Mouse (Mus musculus) spleen, adult 2 months (tissue): ENCODE results near the gene Trim46.

ENCODE experiments used
- CTCF ChIP-seq: fragments of 200-500 bp; IDR thresholded peaks from 2 replicates; pipeline ENCODE4 v1.5.1; 2011; ENCODE audit warnings: mild to moderate bottlenecking, inconsistent platforms; ENCODE audit not compliant: insufficient read depth, insufficient read length, insufficient replicate concordance; ENCODE audit errors: extremely low read depth
- POLR2A ChIP-seq: fragments of 200-500 bp; IDR thresholded peaks from 2 replicates; pipeline ENCODE4 v1.6.1; 2011; ENCODE audit warnings: low read depth, low read length, inconsistent platforms

GRCm38 (mm10) chr3:89195979-89196877, 49.9 kb downstream of the Trim46 start:
- TF ChIP-seq CTCF (peak; percentile 19; the same call in 1 of the 2 replicates), POLR2A (peak; percentile 79)
